Mouse (Mus musculus): ENCODE data around the gene Npas3.

The Npas3 gene

GRCm38 (mm10) chr12:53981575-53982507, 733.4 kb downstream of the Npas3 start:
- in situ Hi-C loops (cut with MboI, MseI) = no loop called here

- in situ Hi-C loops (cut with MboI, MseI) = no loop called here
Observed at GRCm38 (mm10) chr12:53983946-53984345, 735.5 kb downstream of the Npas3 start.

- in situ Hi-C loops (cut with MboI, MseI) = no loop called here
Observed at GRCm38 (mm10) chr12:53985851-53986842, 737.7 kb downstream of the Npas3 start.

- in situ Hi-C loops (cut with MboI, MseI) = no loop called here
Observed at GRCm38 (mm10) chr12:53992411-53992810, 743.9 kb downstream of the Npas3 start.

GRCm38 (mm10) chr12:53995710-53996109, 747.2 kb downstream of the Npas3 start:
- in situ Hi-C loops (cut with MboI, MseI) = no loop called here

GRCm38 (mm10) chr12:53997141-53997540, 748.7 kb downstream of the Npas3 start:
- in situ Hi-C loops (cut with MboI, MseI) = no loop called here

GRCm38 (mm10) chr12:53999647-54000637, 751.5 kb downstream of the Npas3 start:
- in situ Hi-C loops (cut with MboI, MseI) = no loop called here

GRCm38 (mm10) chr12:54002496-54002895, 754.0 kb downstream of the Npas3 start:
- in situ Hi-C loops (cut with MboI, MseI) = no loop called here

GRCm38 (mm10) chr12:54004606-54005005, 756.1 kb downstream of the Npas3 start:
- in situ Hi-C loops (cut with MboI, MseI) = no loop called here

GRCm38 (mm10) chr12:54005546-54005945, 757.1 kb downstream of the Npas3 start:
- in situ Hi-C loops (cut with MboI, MseI) = no loop called here

GRCm38 (mm10) chr12:54015304-54015703, 766.8 kb downstream of the Npas3 start:
- in situ Hi-C loops (cut with MboI, MseI) = no loop called here

GRCm38 (mm10) chr12:54017949-54018348, 769.5 kb downstream of the Npas3 start:
- in situ Hi-C loops (cut with MboI, MseI) = no loop called here

- in situ Hi-C loops (cut with MboI, MseI) = no loop called here
Observed at GRCm38 (mm10) chr12:54019979-54020378, 771.5 kb downstream of the Npas3 start.

GRCm38 (mm10) chr12:54034666-54035346, 786.3 kb downstream of the Npas3 start:
- in situ Hi-C loops (cut with MboI, MseI) = no loop called here

GRCm38 (mm10) chr12:54037602-54038001, 789.1 kb downstream of the Npas3 start:
- in situ Hi-C loops (cut with MboI, MseI) = no loop called here

GRCm38 (mm10) chr12:54042996-54043544, 794.6 kb downstream of the Npas3 start:
- in situ Hi-C loops (cut with MboI, MseI) = no loop called here

GRCm38 (mm10) chr12:54044606-54045334, 796.3 kb downstream of the Npas3 start:
- in situ Hi-C loops (cut with MboI, MseI) = loop anchor here in 1 of 2 experiments (5.0 kb wide), 1 partner anchor 1127 kb away; no protein-coding TSS in a partner anchor

GRCm38 (mm10) chr12:54045360-54045759, 796.9 kb downstream of the Npas3 start:
- in situ Hi-C loops (cut with MboI, MseI) = loop anchor here in 1 of 2 experiments (5.0 kb wide), 1 partner anchor 1128 kb away; no protein-coding TSS in a partner anchor

GRCm38 (mm10) chr12:54046824-54047223, 798.3 kb downstream of the Npas3 start:
- in situ Hi-C loops (cut with MboI, MseI) = loop anchor here in 1 of 2 experiments (5.0 kb wide), 1 partner anchor 1130 kb away; no protein-coding TSS in a partner anchor

All from T-helper 17 cell (primary cell).